15 mouse cellular contexts compared by ENCODE assay signal in the genomic region with DNA sequence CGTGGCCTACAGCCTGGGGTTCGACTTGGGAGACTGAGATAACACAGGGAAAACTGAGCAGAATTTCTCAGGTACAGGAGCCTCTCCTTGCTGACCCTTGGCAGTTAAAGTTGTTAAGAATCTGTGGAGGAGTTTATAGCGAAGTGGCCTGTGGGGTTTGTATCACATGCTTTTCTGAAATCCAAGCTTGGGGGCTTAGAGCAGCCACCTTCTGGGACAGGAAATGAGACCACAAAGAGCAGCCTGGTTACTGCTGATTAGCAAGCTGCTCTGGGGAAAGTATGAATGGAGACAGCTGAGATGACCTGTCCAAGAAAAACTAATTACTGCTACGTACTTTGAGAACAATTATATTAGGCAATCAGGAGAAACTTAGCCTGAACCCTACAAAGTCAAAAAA.
DNase-seq lines count a peak whose midpoint lies in the region; ATAC-seq and TF ChIP-seq lines count a peak whose summit lies in the region.
"Had no signal": no experiment of that assay in that cellular context is flagged by ENCODE, and none has a peak within 500 bp of the region (broad histone marks: within the 10 kb centered on the region; RNA-seq: fewer than 3 reads in every experiment).

No protein-coding gene starts in this region.

- no peak overlapping the region for H3ac ChIP-seq in myocyte (ENCODE audit: control insufficient read depth, insufficient read length)

- no peak overlapping the region for H3K4me2 ChIP-seq in forebrain, embryonic 16.5 days (ENCODE audit: low read length)
- H3K4me2 ChIP-seq in heart, embryonic 16.5 days (ENCODE audit: low read depth, low read length): no peak overlapping the region
- H3K4me2 ChIP-seq in myocyte (ENCODE audit: low read depth): peak overlapping the region; percentile 13
- H3K4me2 ChIP-seq: stomach, embryonic 15.5 days had no signal

- H3K4me1 ChIP-seq in forebrain, embryonic 10.5 days: peaks cover 45% of the 10 kb centered on the region
- H3K4me1 ChIP-seq in forebrain, embryonic 16.5 days (replicated peaks; ENCODE audit: control insufficient read depth, insufficient read depth, low read length): peaks cover 41% of the 10 kb centered on the region
- peaks cover 24% of the 10 kb centered on the region for H3K4me1 ChIP-seq in heart, embryonic 16.5 days (ENCODE audit: control insufficient read depth, insufficient read depth, low read length)

- no peak for ATAC-seq in forebrain, embryonic 16.5 days
- peak; percentile 56; the same call in 1 of the 2 replicates for ATAC-seq in heart, embryonic 16.5 days (replicated peaks; ENCODE audit: extremely low read depth, insufficient read depth, low FRiP score)
- no peak for ATAC-seq in CD4-positive, CD25-positive, alpha-beta regulatory T cell, adult 4 months
- ATAC-seq: activated CD4-positive, CD25-positive, alpha-beta regulatory T cell, adult 4 months had no signal

- H3K9ac ChIP-seq in forebrain, embryonic 16.5 days (replicated peaks; ENCODE audit: low read depth, low read length): no peak overlapping the region
- H3K9ac ChIP-seq in heart, embryonic 16.5 days (ENCODE audit: low read length): no peak overlapping the region
- H3K9ac ChIP-seq: stomach, embryonic 15.5 days had no signal

- H3K27me3 ChIP-seq in forebrain, embryonic 10.5 days (ENCODE audit: poor library complexity, severe bottlenecking): no peaks in the 10 kb centered on the region
- H3K27me3 ChIP-seq in forebrain, embryonic 16.5 days (replicated peaks; ENCODE audit: control insufficient read depth, insufficient read depth, low read length): no peaks in the 10 kb centered on the region
- H3K27me3 ChIP-seq in heart, embryonic 16.5 days (ENCODE audit: control insufficient read depth, insufficient read depth, low read length): no peaks in the 10 kb centered on the region
- H3K27me3 ChIP-seq in myocyte (ENCODE audit: control insufficient read depth, insufficient read depth, insufficient read length): no peaks in the 10 kb centered on the region
- H3K27me3 ChIP-seq: stomach, embryonic 15.5 days had no signal

- no peaks in the 10 kb centered on the region for H3K9me3 ChIP-seq in forebrain, embryonic 10.5 days
- H3K9me3 ChIP-seq in forebrain, embryonic 16.5 days (ENCODE audit: control insufficient read depth, low read length): no peaks in the 10 kb centered on the region
- H3K9me3 ChIP-seq in heart, embryonic 16.5 days (replicated peaks; ENCODE audit: control insufficient read depth, low read length): no peaks in the 10 kb centered on the region
- H3K9me3 ChIP-seq: stomach, embryonic 15.5 days had no signal

- peak overlapping the region; percentile 13; the same call in 1 of the 2 replicates for H3K27ac ChIP-seq in forebrain, embryonic 10.5 days
- no peak overlapping the region for H3K27ac ChIP-seq in forebrain, embryonic 16.5 days (ENCODE audit: low read length)
- H3K27ac ChIP-seq in heart, embryonic 16.5 days (ENCODE audit: low read length): peak overlapping the region; percentile 11; the same call in 1 of the 2 replicates
- H3K27ac ChIP-seq: left cerebral cortex, adult 2 months; stomach, embryonic 15.5 days had no signal

- no peak overlapping the region for H3K4me3 ChIP-seq in forebrain, embryonic 10.5 days
- no peak overlapping the region for H3K4me3 ChIP-seq in forebrain, embryonic 16.5 days (replicated peaks; ENCODE audit: low read length)
- H3K4me3 ChIP-seq in heart, embryonic 16.5 days (ENCODE audit: low read length): no peak overlapping the region
- no peak overlapping the region for H3K4me3 ChIP-seq in myocyte
- H3K4me3 ChIP-seq: left cerebral cortex, adult 2 months; stomach, embryonic 15.5 days had no signal

- peaks cover 56% of the 10 kb centered on the region for H3K36me3 ChIP-seq in forebrain, embryonic 10.5 days (replicated peaks)
- H3K36me3 ChIP-seq in forebrain, embryonic 16.5 days (ENCODE audit: control insufficient read depth, insufficient read depth): no peaks in the 10 kb centered on the region
- H3K36me3 ChIP-seq in heart, embryonic 16.5 days (ENCODE audit: control insufficient read depth, insufficient read depth): no peaks in the 10 kb centered on the region
- peaks cover 40% of the 10 kb centered on the region for H3K36me3 ChIP-seq in myocyte (ENCODE audit: control insufficient read depth, insufficient read depth)
- H3K36me3 ChIP-seq: stomach, embryonic 15.5 days had no signal

- H3K79me2 ChIP-seq in myocyte (ENCODE audit: control insufficient read depth, insufficient read depth): peaks cover 64% of the 10 kb centered on the region

- intact Hi-C loops in heart, postnatal 25 days (cut with DNase I): loop anchor here (5.0 kb wide), 1 partner anchor 39 kb away; no protein-coding TSS in a partner anchor

- DNase-seq in forebrain, embryonic 10.5 days (ENCODE audit: extremely low spot score, low spot score): no peak
- no peak for DNase-seq in heart, postnatal 25 days (ENCODE audit: low spot score)
- peak; percentile 36 for DNase-seq in retina, postnatal 1 day
- no peak for DNase-seq in retina, embryonic 14.5 days (ENCODE audit: low spot score)
- DNase-seq: cerebellum, adult 18-20 months; gastrocnemius, postnatal 25 days; right cerebral cortex, postnatal 4 days; thymus, postnatal 14 days had no signal

- WGBS in forebrain, embryonic 10.5 days: 51% methylated on average over 4 of the region's 4 CpGs
- WGBS in forebrain, embryonic 16.5 days: 20% methylated on average over 4 of the region's 4 CpGs
- 34% methylated on average over 4 of the region's 4 CpGs for WGBS in heart, embryonic 16.5 days

- TF ChIP-seq POLR2A in myocyte (IDR thresholded peaks at IDR 0.05; ENCODE audit: insufficient read length, low read depth): no peak

TF ChIP-seq in myocyte, 11 proteins besides CTCF, POLR2A, EP300 and RAD21:
- TF ChIP-seq POLR2AphosphoS2 (IDR thresholded peaks at IDR 0.05; ENCODE audit: insufficient read length, low read depth) (no peak), TCF12 (IDR thresholded peaks at IDR 0.05; ENCODE audit: insufficient read depth, poor library complexity, severe bottlenecking) (peak; percentile 14), MYOD1 (IDR thresholded peaks at IDR 0.05; ENCODE audit: control insufficient read depth in 1 of 3, insufficient read length in 2 of 3, low read depth in 2 of 3) (peak in 1 of 3 experiments; percentile 55), SRF (IDR thresholded peaks at IDR 0.05; ENCODE audit: control insufficient read depth, insufficient read length, low read depth) (no peak), MAX (IDR thresholded peaks at IDR 0.05; ENCODE audit: low read depth) (no peak), REST (IDR thresholded peaks at IDR 0.05; ENCODE audit: insufficient read depth, insufficient read length) (no peak), E2F4 (IDR thresholded peaks at IDR 0.05; ENCODE audit: insufficient read depth) (no peak), USF1 (IDR thresholded peaks at IDR 0.05; ENCODE audit: low read depth) (no peak), CEBPB (IDR thresholded peaks at IDR 0.05; ENCODE audit: insufficient read depth, poor library complexity, severe bottlenecking) (no peak; the same call in 1 of the 2 replicates), TCF3 (IDR thresholded peaks at IDR 0.05; ENCODE audit: insufficient read length, low read depth) (no peak), MYOG (IDR thresholded peaks at IDR 0.05; ENCODE audit: control insufficient read depth in 1 of 3, insufficient read depth in 1 of 3, insufficient read length in 2 of 3, low read depth in 2 of 3) (no peak)
TF ChIP-seq in myocyte: peak in this region for 2.
